Mouse (Mus musculus) lung, embryonic 15.5 days (tissue): ENCODE results near the gene Ltn1. TPM values are rescaled to one million over a fixed set of nuclear protein-coding genes. Genes with fewer than 3 reads are reported as not detected.

Experiments used
- ATAC-seq: fragments of 200-750 bp; cut with Nextera tagmentation; 2 replicates; pipeline ENCODE4 v1.8.0; 2017; ENCODE audit warnings: moderate number of reproducible peaks, borderline replicate concordance; ENCODE audit not compliant: low FRiP score, low TSS enrichment; ENCODE audit errors: extremely low read depth
- H3K27ac ChIP-seq: fragments of 300-500 bp; sonication (generic); 2 replicates; pipeline ENCODE4 v1.5.1; 2015; ENCODE audit warnings: moderate library complexity, mild to moderate bottlenecking, inconsistent platforms
- H3K27me3 ChIP-seq: fragments of 300-500 bp; sonication (generic); 2 replicates; pipeline ENCODE4 v1.6.1; 2015; ENCODE audit warnings: inconsistent platforms
- H3K36me3 ChIP-seq: fragments of 300-500 bp; sonication (generic); 2 replicates; pipeline ENCODE4 v1.6.1; 2015; ENCODE audit warnings: inconsistent platforms
- H3K4me1 ChIP-seq: fragments of 300-500 bp; sonication (generic); 2 replicates; pipeline ENCODE4 v1.6.1; 2015; ENCODE audit warnings: inconsistent platforms
- H3K4me2 ChIP-seq: fragments of 300-500 bp; sonication (generic); 2 replicates; pipeline ENCODE4 v1.6.1; 2015; ENCODE audit warnings: inconsistent platforms, mild to moderate bottlenecking, moderate library complexity
- H3K4me3 ChIP-seq: fragments of 300-500 bp; sonication (generic); 2 replicates; pipeline ENCODE4 v1.5.1; 2015; ENCODE audit warnings: mild to moderate bottlenecking, inconsistent platforms
- H3K9ac ChIP-seq: fragments of 300-500 bp; sonication (generic); 2 replicates; pipeline ENCODE4 v1.6.1; 2015; ENCODE audit warnings: inconsistent platforms
- H3K9me3 ChIP-seq: fragments of 300-500 bp; sonication (generic); 2 replicates; pipeline ENCODE4 v1.6.1; 2016; ENCODE audit warnings: inconsistent platforms
- WGBS: fragments of 180-500 bp; shearing (Covaris S2); methylation state at CpG from one replicate; pipeline ENCODE4 v1.1.7; 2015; 5-methylcytosine and 5-hydroxymethylcytosine counted together
- polyA plus RNA-seq: library from polyadenylated mRNA; unstranded; fragments of >200 nt; fragmentation: Nextera tagmentation; extraction: Ambion mirVana; gene quantifications from 2 replicates; pipeline ENCODE4 v1.2.1, GENCODE M21; 2015

Ltn1 gene
- polyA plus RNA-seq, 1 experiment from 2014 or later, result 29.6 TPM

DNA sequence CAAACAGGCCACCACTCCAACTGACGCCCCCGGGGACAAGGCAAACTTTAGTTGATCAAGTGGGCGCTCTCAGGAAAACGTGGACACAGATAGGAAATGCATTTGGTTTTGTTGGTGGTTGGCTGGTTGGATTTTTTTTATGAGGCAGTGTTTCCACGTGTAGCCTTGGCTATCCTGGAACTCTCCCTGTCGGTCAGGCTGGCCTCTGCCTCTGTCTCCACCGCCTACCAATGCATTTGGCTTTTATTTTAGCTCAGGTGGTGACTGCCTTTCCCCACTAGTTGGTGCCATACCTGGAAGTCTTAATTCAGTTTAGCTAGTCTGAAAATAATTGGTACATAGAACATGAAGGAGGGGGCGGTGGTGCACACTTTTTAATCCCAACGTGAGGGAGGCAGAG lies 8.7 kb upstream of the Ltn1 start:
- H3K27me3 ChIP-seq, result no peaks in the 10 kb centered on the region
- ATAC-seq, result no peak
- H3K4me3 ChIP-seq, result peak overlapping the region; percentile 88
- H3K27ac ChIP-seq, result peak overlapping the region; percentile 91; the same call in 1 of the 2 replicates
- peak overlapping the region; percentile 91 for H3K9ac ChIP-seq
- peak overlapping the region; percentile 62 for H3K4me2 ChIP-seq
- H3K4me1 ChIP-seq, result peaks cover 27% of the 10 kb centered on the region; the same call in 1 of the 2 replicates
- no peaks in the 10 kb centered on the region for H3K9me3 ChIP-seq
- WGBS, result 18% methylated on average over 9 of the region's 9 CpGs
- H3K36me3 ChIP-seq, result no peaks in the 10 kb centered on the region

DNA sequence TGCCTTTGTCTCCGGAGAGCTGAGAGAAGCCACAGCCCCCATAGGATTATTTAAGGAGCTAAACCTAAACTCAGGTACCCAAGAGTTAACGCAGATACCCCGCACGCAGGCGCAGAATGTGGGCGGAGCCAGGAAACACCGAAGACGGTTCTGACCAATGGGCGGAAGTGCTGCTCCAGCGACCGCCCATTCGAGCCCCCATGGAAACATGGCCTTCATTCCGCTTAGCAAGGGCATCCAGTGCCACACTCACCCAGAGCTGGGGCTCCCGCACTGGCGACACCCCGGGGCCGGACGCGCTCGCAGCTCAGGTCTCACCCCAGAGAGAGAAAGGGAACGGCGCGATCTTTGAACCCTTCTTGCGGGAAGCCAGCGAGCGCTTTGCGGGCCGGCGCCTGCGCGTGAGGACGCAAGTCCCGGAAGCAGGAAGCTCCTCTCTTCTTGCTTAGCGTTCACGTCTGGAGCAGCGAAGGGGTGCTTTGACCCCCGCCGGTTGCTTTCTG lies 7.8 kb upstream of the Ltn1 start, which contains the start of gene Rwdd2b:
Gene Rwdd2b, minus strand, starts transcription at position 390 of the 503 bp plus-strand sequence.
- H3K4me1 ChIP-seq, result peaks cover 27% of the 10 kb centered on the region; the same call in 1 of the 2 replicates
- no peaks in the 10 kb centered on the region for H3K27me3 ChIP-seq
- H3K4me2 ChIP-seq, result peak within 1 kb of the TSS; percentile 62
- WGBS, result under 1% methylated on average over 38 of the region's 38 CpGs
- no peaks in the 10 kb centered on the region for H3K9me3 ChIP-seq
- H3K9ac ChIP-seq, result peak within 1 kb of the TSS; percentile 91
- H3K27ac ChIP-seq, result peak within 1 kb of the TSS; percentile 91
- no peaks in the 10 kb centered on the region for H3K36me3 ChIP-seq
- H3K4me3 ChIP-seq, result peak within 1 kb of the TSS; percentile 88
- peak; percentile 93 for ATAC-seq

DNA sequence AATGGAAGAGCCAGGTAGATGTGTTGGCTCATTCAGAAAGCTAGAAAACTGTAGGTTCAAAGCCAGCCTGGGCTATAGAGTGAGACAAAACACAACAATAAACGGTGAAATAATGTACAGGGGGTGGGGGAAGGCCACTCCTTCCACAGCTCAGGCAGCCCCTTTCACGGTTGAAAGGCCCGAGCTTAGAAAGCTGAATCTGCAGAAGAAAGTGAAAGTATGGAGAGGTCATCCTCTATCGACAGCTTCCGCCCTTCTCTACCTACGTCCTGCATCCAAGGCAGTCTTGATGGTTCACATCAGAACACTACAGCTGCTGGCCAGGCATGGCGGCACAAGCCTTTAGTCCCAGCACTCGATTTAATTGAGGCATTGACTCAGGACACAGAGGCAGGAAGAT lies 6.3 kb upstream of the Ltn1 start:
- ATAC-seq, result no peak
- H3K36me3 ChIP-seq, result no peaks in the 10 kb centered on the region
- 91% methylated on average over 8 of the region's 8 CpGs for WGBS
- peaks cover 27% of the 10 kb centered on the region; the same call in 1 of the 2 replicates for H3K4me1 ChIP-seq
- H3K27me3 ChIP-seq, result no peaks in the 10 kb centered on the region
- no peak overlapping the region for H3K9ac ChIP-seq
- no peak overlapping the region for H3K4me2 ChIP-seq
- H3K27ac ChIP-seq, result no peak overlapping the region
- H3K9me3 ChIP-seq, result no peaks in the 10 kb centered on the region
- H3K4me3 ChIP-seq, result no peak overlapping the region

DNA sequence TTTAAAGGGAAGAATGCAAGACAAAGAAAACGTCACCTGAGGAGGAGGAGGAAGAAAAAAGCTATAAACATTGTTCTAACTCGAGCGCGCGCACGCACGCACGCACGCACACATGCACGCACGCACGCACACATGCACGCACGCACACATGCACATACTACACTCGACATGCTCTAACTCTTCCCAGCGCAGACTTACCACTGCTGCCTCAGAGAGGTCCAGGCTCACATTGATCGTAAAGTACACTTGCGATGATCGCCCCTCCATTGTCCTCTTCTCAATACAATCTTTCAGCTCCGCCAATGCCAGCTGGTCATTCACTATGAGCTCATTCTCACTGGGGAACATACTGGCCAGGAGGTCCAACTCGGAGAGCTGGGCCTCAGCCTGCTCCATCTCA lies 4.7 kb upstream of the Ltn1 start:
- Histone ChIP-seq H3K27me3 (no peaks in the 10 kb centered on the region), H3K4me1 (peaks cover 18% of the 10 kb centered on the region; the same call in 1 of the 2 replicates), H3K36me3 (no peaks in the 10 kb centered on the region), H3K9me3 (no peaks in the 10 kb centered on the region), H3K4me3 (no peak overlapping the region), H3K4me2 (no peak overlapping the region), H3K27ac (no peak overlapping the region), H3K9ac (no peak overlapping the region)
- no peak for ATAC-seq
- WGBS, result 93% methylated on average over 21 of the region's 21 CpGs

DNA sequence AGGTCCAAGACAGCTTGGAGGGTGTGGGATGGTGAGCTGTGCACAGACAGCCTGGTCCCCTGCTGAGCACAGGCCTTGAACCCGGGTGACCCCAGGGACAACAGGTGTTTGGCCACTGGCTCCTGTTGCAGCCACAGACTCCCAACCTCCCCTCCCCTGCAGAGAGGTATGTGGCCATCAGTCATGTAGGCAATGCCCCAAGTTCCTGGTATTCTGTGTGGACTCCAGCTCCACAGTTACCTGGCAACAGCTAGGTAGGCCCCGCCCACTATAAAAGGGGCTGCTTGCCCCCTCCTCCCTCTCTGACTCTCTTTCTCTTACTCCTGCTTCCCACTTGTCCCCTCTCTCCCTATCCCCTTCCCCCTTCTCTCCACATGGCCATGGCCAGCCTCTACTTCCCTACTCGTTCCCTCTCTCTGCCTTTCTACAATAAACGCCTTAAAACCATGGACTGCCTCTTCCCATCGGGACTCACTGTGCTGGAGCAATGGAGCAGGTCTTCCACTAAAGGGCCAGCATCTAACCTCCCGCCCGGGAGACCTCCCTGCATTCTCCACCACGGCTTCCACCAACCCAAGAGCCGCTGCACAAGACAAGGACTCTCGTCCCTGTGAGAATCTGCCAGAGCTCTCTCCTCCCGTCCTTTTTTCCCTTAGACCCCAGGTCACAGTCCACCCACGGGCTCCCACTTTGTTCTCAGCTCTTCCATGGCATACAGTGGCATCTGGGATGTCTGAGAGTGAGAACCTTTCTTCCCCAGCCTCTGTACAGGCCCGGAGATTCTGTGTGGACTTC lies 3.2 kb upstream of the Ltn1 start:
- Histone ChIP-seq H3K36me3 (no peaks in the 10 kb centered on the region), H3K27me3 (no peaks in the 10 kb centered on the region), H3K9me3 (no peaks in the 10 kb centered on the region), H3K4me3 (no peak overlapping the region), H3K4me2 (no peak overlapping the region), H3K27ac (no peak overlapping the region), H3K9ac (no peak overlapping the region), H3K4me1 (peaks cover 9% of the 10 kb centered on the region; the same call in 1 of the 2 replicates)
- ATAC-seq, result no peak
- WGBS, result 78% methylated on average over 13 of the region's 13 CpGs

DNA sequence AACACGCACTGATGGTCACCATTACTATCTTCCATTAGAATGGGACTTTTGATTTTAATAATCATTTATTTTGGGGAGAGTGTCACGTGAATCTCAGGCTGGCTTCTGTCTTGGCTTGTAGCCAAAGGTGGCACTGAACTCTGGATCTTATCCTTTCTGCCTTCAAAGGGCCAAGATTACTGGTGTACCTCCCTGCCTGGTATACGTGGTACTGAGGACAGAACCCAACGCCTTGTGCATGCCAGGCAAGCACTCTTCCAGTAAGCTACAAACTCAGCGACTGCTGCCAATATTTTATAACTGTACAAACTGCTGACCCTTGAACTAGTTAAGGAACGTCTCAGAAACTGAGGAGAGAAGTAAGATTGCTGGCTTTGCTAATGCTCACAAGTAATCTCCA lies 2.5 kb upstream of the Ltn1 start:
- H3K36me3 ChIP-seq, result no peaks in the 10 kb centered on the region
- no peak overlapping the region for H3K9ac ChIP-seq
- H3K4me3 ChIP-seq, result no peak overlapping the region
- no peak overlapping the region for H3K27ac ChIP-seq
- no peaks in the 10 kb centered on the region for H3K27me3 ChIP-seq
- no peak overlapping the region for H3K4me2 ChIP-seq
- no peaks in the 10 kb centered on the region for H3K9me3 ChIP-seq
- ATAC-seq, result no peak
- WGBS, result 71% methylated on average over 6 of the region's 6 CpGs
- peaks cover 9% of the 10 kb centered on the region; the same call in 1 of the 2 replicates for H3K4me1 ChIP-seq

DNA sequence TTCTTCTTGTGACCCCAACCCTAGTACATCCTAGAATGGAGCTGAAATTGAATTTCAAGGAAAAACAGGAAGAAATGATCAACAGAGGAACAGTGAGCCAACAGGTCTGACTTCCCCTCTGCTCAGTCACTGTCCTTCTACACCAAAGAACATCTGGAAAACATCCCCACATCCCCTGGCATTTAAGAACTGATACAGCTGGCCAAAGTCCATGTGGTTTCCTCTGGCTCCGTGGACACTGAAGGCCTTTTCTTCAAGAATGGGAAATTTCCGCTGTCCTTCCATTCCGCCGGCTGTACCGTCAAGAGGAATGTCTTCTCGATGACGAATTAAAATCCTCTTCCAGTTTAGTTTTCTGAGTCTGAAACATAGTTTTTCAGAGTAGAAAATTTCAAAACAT lies 1.9 kb upstream of the Ltn1 start:
- H3K36me3 ChIP-seq, result no peaks in the 10 kb centered on the region
- peaks cover 3% of the 10 kb centered on the region; the same call in 1 of the 2 replicates for H3K4me1 ChIP-seq
- H3K27ac ChIP-seq, result no peak overlapping the region
- no peaks in the 10 kb centered on the region for H3K9me3 ChIP-seq
- no peak for ATAC-seq
- no peaks in the 10 kb centered on the region for H3K27me3 ChIP-seq
- H3K4me2 ChIP-seq, result no peak overlapping the region
- no peak overlapping the region for H3K4me3 ChIP-seq
- WGBS, result 71% methylated on average over 7 of the region's 7 CpGs
- no peak overlapping the region for H3K9ac ChIP-seq

DNA sequence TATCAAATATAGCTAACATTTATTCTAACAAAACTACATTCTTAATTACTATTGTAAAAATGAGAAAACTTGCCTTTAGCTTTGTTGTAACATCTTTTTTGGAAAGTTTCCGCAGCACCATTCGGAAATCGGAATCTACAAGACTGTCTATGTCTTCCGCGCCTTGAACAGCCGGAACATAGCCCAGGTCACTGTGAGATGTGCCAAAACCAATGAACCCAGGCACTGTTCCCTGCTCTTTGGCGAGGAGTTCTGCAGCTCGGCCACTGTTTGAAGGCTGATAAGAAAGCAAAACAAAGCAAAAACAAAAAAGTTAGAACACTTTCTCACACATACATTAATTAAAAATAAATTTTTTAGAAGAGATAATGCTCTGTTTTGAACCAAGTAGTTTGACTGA lies 4.9 kb downstream of the Ltn1 start:
- WGBS, result 86% methylated on average over 8 of the region's 8 CpGs
- H3K27ac ChIP-seq, result no peak overlapping the region

DNA sequence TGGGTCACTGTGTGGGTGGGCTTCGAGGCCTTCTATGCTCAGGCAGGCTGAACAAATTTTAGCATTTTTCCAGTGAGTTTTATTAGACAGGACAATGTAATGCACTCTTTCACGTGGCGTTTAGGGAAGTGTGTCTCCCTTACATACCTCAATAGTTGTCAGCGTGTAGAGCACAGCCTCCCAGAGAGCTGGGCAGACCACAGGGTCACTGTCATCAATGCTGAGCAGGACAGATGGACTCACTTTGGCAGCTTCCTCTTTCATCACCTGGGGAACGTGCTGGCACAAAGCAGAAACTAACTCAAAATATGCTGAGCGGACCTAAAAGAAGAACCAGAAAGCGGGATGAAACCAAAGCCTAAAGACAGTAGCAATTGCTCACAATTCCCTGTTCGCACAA lies 11.8 kb downstream of the Ltn1 start:
- no peak for ATAC-seq
- Histone ChIP-seq H3K36me3 (peaks cover 94% of the 10 kb centered on the region), H3K4me2 (no peak overlapping the region), H3K27ac (no peak overlapping the region), H3K9me3 (no peaks in the 10 kb centered on the region), H3K9ac (no peak overlapping the region), H3K4me1 (no peaks in the 10 kb centered on the region), H3K4me3 (no peak overlapping the region), H3K27me3 (no peaks in the 10 kb centered on the region)
- WGBS, result 96% methylated on average over 8 of the region's 8 CpGs

More for the DNA sequence above, 4.9 kb downstream of the Ltn1 start:
- Histone ChIP-seq H3K4me3 (no peak overlapping the region), H3K36me3 (peaks cover 44% of the 10 kb centered on the region), H3K9ac (no peak overlapping the region), H3K4me2 (no peak overlapping the region), H3K27me3 (no peaks in the 10 kb centered on the region), H3K4me1 (peaks cover 3% of the 10 kb centered on the region; the same call in 1 of the 2 replicates), H3K9me3 (no peaks in the 10 kb centered on the region)
- ATAC-seq, result no peak

DNA sequence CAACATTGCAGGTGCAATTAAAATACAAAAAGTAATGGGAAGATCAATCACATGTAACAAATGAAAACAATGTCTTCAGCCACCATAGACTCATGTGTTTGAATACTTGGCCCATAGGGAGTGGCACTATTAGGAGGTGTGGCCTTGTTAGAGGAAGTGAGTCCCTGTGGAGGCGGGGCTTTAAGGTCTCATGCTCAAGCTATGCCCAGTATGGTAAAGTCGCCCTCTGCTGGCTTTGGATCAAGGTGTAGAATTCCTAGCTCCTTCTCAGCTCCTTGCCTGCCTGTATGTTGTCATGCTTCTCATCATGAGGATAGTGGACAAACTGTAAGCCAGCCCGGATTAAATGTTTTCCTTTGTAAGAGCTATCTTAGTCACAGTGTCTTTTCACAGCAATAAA lies 27.4 kb downstream of the Ltn1 start:
- H3K27ac ChIP-seq, result no peak overlapping the region
- H3K27me3 ChIP-seq, result no peaks in the 10 kb centered on the region
- no peak for ATAC-seq
- H3K4me1 ChIP-seq, result no peaks in the 10 kb centered on the region
- no peaks in the 10 kb centered on the region for H3K9me3 ChIP-seq
- no peak overlapping the region for H3K4me3 ChIP-seq
- 81% methylated on average over 3 of the region's 3 CpGs for WGBS
- no peak overlapping the region for H3K4me2 ChIP-seq
- H3K9ac ChIP-seq, result no peak overlapping the region
- H3K36me3 ChIP-seq, result peaks cover 82% of the 10 kb centered on the region

DNA sequence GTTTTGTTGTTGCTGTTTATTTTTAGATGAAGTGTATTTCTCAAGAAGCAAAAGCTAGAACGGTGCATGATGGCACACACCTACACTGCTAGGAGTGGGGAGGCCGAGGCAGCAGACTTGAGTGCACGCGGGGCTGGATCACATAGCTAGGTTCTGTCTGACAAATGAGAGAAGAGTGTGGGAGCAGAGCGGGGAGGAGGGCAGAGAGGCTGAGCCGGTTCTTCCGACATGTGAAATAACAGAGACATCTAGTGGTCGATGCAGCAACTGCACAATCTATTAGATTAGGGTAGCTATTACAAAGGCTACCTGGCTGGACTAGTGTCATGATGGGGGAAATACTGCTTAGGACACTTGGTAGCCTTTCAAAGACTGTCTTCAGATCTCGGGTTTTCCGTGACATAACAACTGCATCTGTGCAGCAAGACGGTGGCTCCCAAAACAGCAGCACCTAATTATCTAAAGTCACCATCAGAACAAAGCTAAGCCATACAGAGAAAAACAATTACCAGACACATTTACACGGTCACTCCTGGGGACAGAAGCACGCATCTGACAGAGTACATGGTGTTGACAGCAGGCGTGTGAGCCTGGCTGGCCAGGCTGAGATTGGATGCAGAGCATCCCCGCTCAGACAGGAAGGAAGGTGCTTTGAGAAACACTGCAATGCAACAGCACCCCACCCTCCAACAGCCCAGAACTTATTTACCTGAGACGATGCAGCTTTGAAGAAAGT lies 38.4 kb downstream of the Ltn1 start:
- 44% methylated on average over 16 of the region's 16 CpGs for WGBS
- Histone ChIP-seq H3K9me3 (no peaks in the 10 kb centered on the region), H3K4me2 (no peak overlapping the region), H3K27me3 (no peaks in the 10 kb centered on the region), H3K4me3 (no peak overlapping the region), H3K4me1 (no peaks in the 10 kb centered on the region), H3K27ac (no peak overlapping the region), H3K36me3 (peaks cover 58% of the 10 kb centered on the region), H3K9ac (no peak overlapping the region)
- peak; percentile 78; the same call in 1 of the 2 replicates for ATAC-seq
